ENCODE assay signal across 28 mouse cellular contexts in genomic region chr9:28285016-28285415, GRCm38 (mm10).
"Had no signal": no experiment of that assay in that cellular context is flagged by ENCODE, and none has a peak within 500 bp of the region (broad histone marks: within the 10 kb centered on the region; RNA-seq: fewer than 3 reads in every experiment).

No protein-coding gene starts in this region.

- DNase-seq: left cerebral cortex, postnatal 4 days; liver; liver, embryonic 13.5 days; liver, postnatal 0 days; lung, adult 18-20 months; lung, adult 2 months; lung, embryonic 14.5 days; lung, postnatal 10 days; lung, postnatal 14 days; lung, postnatal 36 days; lung, postnatal 4 days; midbrain, embryonic 14.5 days had no signal

- H3K4me1 ChIP-seq: limb, embryonic 12.5 days; limb, embryonic 13.5 days; limb, embryonic 15.5 days; liver, embryonic 12.5 days; liver, embryonic 13.5 days; liver, embryonic 15.5 days; lung, embryonic 15.5 days; megakaryocyte, embryonic 14.5 days; midbrain, embryonic 10.5 days; neural tube, embryonic 12.5 days had no signal

- H3K27me3 ChIP-seq: liver, embryonic 12.5 days; liver, embryonic 13.5 days; liver, embryonic 15.5 days; lung, embryonic 15.5 days; megakaryocyte, embryonic 14.5 days; midbrain, embryonic 12.5 days; midbrain, embryonic 13.5 days; midbrain, embryonic 15.5 days; neural tube, embryonic 12.5 days had no signal

- H3K27ac ChIP-seq: limb, embryonic 10.5 days; limb, embryonic 12.5 days; limb, embryonic 13.5 days; limb, embryonic 15.5 days; liver, embryonic 12.5 days; liver, embryonic 13.5 days; liver, embryonic 14.5 days; liver, embryonic 15.5 days; lung, embryonic 15.5 days; macrophage; midbrain, embryonic 10.5 days; midbrain, embryonic 12.5 days; midbrain, embryonic 13.5 days; midbrain, embryonic 15.5 days; neural tube, embryonic 12.5 days had no signal

- H3K9me3 ChIP-seq: limb, embryonic 10.5 days; limb, embryonic 12.5 days; limb, embryonic 13.5 days; limb, embryonic 15.5 days; liver, embryonic 12.5 days; liver, embryonic 13.5 days; liver, embryonic 15.5 days; lung, embryonic 15.5 days; midbrain, embryonic 10.5 days; midbrain, embryonic 12.5 days; midbrain, embryonic 13.5 days; midbrain, embryonic 15.5 days; neural tube, embryonic 12.5 days had no signal

- H3K4me3 ChIP-seq: limb, embryonic 10.5 days; limb, embryonic 12.5 days; limb, embryonic 13.5 days; limb, embryonic 15.5 days; liver, embryonic 12.5 days; liver, embryonic 13.5 days; liver, embryonic 15.5 days; lung, embryonic 15.5 days; megakaryocyte, embryonic 14.5 days; midbrain, embryonic 10.5 days; midbrain, embryonic 12.5 days; midbrain, embryonic 13.5 days; midbrain, embryonic 15.5 days; myocyte; neural tube, embryonic 12.5 days had no signal

- H3K36me3 ChIP-seq: limb, embryonic 10.5 days; limb, embryonic 12.5 days; limb, embryonic 13.5 days; limb, embryonic 15.5 days; liver, embryonic 12.5 days; liver, embryonic 13.5 days; liver, embryonic 15.5 days; lung, embryonic 15.5 days; midbrain, embryonic 10.5 days; midbrain, embryonic 12.5 days; midbrain, embryonic 13.5 days; midbrain, embryonic 15.5 days; neural tube, embryonic 12.5 days had no signal
